Mouse (Mus musculus) lung, adult 2 months (tissue): ENCODE data around the gene Edem3. TPM values are rescaled to one million over a fixed set of nuclear protein-coding genes. Genes with fewer than 3 reads are reported as not detected.

Experiments used
- DNase-seq: peaks from one replicate; pipeline ENCODE4 v3.0.0; 2022
- H3K4me1 ChIP-seq: fragments of 200-500 bp; 2 replicates; pipeline ENCODE4 v1.6.1; 2011; ENCODE audit warnings: low read length; ENCODE audit not compliant: control insufficient read depth, insufficient read depth
- H3K4me3 ChIP-seq: fragments of 200-500 bp; replicated peaks from 2 replicates; pipeline ENCODE3; 2011; ENCODE audit warnings: low read depth, mild to moderate bottlenecking, control low read depth, low read length; ENCODE audit errors: extremely low read depth
- CTCF ChIP-seq: fragments of 200-500 bp; IDR thresholded peaks from 2 replicates; pipeline ENCODE4 v1.5.1; 2011; ENCODE audit warnings: mild to moderate bottlenecking, low read length, control low read depth; ENCODE audit not compliant: insufficient read depth
- POLR2A ChIP-seq: fragments of 200-500 bp; IDR thresholded peaks from 2 replicates; pipeline ENCODE4 v1.6.1; 2011; ENCODE audit warnings: low read depth, mild to moderate bottlenecking, control low read depth, low read length, borderline replicate concordance; ENCODE audit errors: extremely low read depth
- WGBS: fragments of 180-500 bp; shearing (Covaris S2); methylation state at CpG from one replicate; pipeline ENCODE4 v1.1.7; 2018; 5-methylcytosine and 5-hydroxymethylcytosine counted together
- polyA plus RNA-seq: library from polyadenylated mRNA; depleted of rRNA; stranded (reverse); fragments of >200 nt; gene quantifications from 2 replicates; pipeline ENCODE4 v1.2.3, GENCODE M21; 2012; rRNA removed

The Edem3 gene
- polyA plus RNA-seq: 8.2 and 8.5 TPM in 2 replicates

- peaks cover 8% of the 10 kb centered on the region for H3K4me1 ChIP-seq
- under 1% methylated on average over 64 of the region's 64 CpGs for WGBS
- peak within 1 kb of the TSS; percentile 80 for H3K4me3 ChIP-seq
- DNase-seq: peak; percentile 97
- no peak for TF ChIP-seq CTCF
- TF ChIP-seq POLR2A: peak; percentile 77; the same call in 1 of the 2 replicates
These were observed at the start of gene Edem3 for GRCm38 (mm10) chr1:151754881-151755659. TSS of gene Edem3 (plus strand) at chr1:151755371.

DNA sequence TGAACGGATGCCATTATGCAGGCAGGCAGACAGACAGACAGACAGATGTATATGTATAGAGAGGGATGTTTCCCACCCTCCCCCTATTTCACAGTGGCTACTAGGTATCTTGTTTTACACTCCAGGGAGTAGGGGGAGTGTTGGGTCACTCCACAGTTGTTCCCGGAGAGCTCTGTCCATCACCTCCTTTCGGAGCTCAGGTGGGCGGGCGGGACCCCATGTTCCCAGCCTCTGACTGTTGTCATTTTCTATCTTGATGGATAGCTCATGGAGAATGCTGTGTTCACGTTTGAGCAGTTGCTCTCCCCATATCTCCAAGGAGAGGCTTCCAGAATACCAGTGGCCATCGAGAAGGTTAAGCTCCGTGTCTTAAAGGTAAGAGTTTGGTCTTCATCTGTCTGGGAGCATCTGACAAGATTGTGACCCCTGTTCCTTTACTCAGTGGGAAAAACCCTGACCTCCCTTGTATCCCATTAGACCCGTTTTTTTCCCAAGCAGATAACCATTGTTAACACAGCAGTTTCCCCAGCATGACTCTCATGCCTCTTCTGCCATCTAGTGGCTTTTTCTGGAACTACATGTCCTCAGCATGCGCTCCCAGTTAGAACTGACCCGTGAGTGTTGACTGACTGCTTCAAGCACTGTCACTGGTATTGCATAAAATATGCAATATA, 49.3 kb upstream of the Edem3 start:
- 33% methylated on average over 11 of the region's 11 CpGs for WGBS
- H3K4me1 ChIP-seq: peaks cover 10% of the 10 kb centered on the region
- no peak overlapping the region for H3K4me3 ChIP-seq
- peak; percentile 72 for DNase-seq
- TF ChIP-seq CTCF (peak; percentile 74), POLR2A (no peak)

DNA sequence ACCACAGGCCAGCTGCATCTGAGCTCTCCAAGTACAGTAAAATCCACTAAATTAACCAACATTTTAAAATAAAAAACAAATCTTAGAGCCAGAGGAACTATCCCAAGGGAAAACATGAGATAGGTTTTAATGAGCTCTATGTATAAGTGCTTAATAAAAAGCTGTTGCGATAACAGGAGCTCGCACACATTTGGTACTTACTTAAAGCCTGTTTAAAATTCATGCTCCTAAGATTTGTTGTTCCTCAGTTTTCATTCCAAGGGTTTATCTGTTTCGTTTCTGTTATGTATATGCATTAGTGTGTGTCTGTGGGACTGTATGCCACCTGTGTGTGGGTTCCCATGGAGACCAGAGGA, 48.8 kb upstream of the Edem3 start:
- no peak for DNase-seq
- Histone ChIP-seq H3K4me1 (peaks cover 10% of the 10 kb centered on the region), H3K4me3 (no peak overlapping the region)
- no peak for TF ChIP-seq CTCF
- no peak for TF ChIP-seq POLR2A
- 85% methylated on average over 3 of the region's 3 CpGs for WGBS

- peaks cover 10% of the 10 kb centered on the region for H3K4me1 ChIP-seq
- WGBS: 20% methylated on average over 13 of the region's 13 CpGs
- no peak overlapping the region for H3K4me3 ChIP-seq
- no peak for TF ChIP-seq CTCF
- no peak for TF ChIP-seq POLR2A
- no peak for DNase-seq
These were observed 46.0 kb upstream of the Edem3 start for GRCm38 (mm10) chr1:151708966-151709733.

GRCm38 (mm10) chr1:151709734-151710022, 45.5 kb upstream of the Edem3 start:
- Histone ChIP-seq H3K4me3 (no peak overlapping the region), H3K4me1 (peaks cover 10% of the 10 kb centered on the region)
- WGBS: 37% methylated on average over 2 of the region's 2 CpGs
- no peak for DNase-seq
- TF ChIP-seq POLR2A (no peak), CTCF (no peak)

GRCm38 (mm10) chr1:151710424-151711055, 44.6 kb upstream of the Edem3 start:
- DNase-seq: no peak

DNA sequence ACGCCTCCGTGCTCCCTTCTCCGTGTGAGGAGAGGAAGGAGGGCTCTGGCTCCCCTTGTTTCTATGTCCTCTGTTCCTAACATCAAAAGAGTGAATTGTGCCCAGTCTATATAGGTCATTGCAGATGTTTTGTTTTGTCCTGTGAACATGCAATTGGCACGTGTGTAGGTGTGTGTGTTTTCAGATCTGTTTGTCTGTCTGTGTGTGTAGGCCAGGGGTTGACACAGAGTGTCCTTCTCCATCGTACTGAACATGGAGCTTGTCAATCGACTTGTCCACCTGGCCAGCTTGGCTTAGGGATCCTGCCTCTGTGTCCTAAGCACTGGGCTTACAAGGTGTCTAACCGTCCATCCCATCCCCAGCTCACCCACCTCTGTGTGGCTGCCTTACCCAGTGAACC, 44.1 kb upstream of the Edem3 start:
- no peak overlapping the region for H3K4me3 ChIP-seq
- TF ChIP-seq CTCF (no peak), POLR2A (no peak)
- no peak for DNase-seq
- peaks cover 10% of the 10 kb centered on the region for H3K4me1 ChIP-seq
- 70% methylated on average over 7 of the region's 7 CpGs for WGBS

More at GRCm38 (mm10) chr1:151710424-151711055, 44.6 kb upstream of the Edem3 start:
- TF ChIP-seq CTCF: no peak
- no peak for TF ChIP-seq POLR2A
- Histone ChIP-seq H3K4me1 (peaks cover 10% of the 10 kb centered on the region), H3K4me3 (no peak overlapping the region)
- WGBS: 53% methylated on average over 5 of the region's 5 CpGs

GRCm38 (mm10) chr1:151712664-151713063, 42.5 kb upstream of the Edem3 start:
- 74% methylated on average over 5 of the region's 5 CpGs for WGBS
- Histone ChIP-seq H3K4me1 (peaks cover 10% of the 10 kb centered on the region), H3K4me3 (no peak overlapping the region)
- DNase-seq: no peak
- no peak for TF ChIP-seq CTCF
- TF ChIP-seq POLR2A: no peak

DNA sequence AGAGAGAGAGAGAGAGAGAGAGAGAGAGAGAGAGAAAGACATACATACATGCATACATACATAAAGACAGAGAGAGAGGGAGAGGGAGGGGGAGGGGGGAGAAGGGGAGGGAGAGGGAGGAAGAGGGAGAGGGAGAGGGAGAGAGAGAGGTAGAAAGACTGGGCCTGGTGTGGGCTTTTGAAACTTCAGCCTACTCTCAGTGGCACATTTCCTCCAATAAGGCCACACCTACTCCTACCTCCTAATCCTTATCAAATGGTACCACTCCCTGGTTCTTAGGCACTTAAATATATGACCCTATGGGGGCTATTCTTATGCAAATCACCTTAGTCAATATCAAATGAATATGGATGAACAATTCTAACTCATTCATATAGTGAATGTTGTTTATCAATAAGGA, 41.5 kb upstream of the Edem3 start:
- no peak for TF ChIP-seq POLR2A
- TF ChIP-seq CTCF: no peak
- Histone ChIP-seq H3K4me1 (peaks cover 10% of the 10 kb centered on the region), H3K4me3 (no peak overlapping the region)
- no peak for DNase-seq
